Mouse (Mus musculus) myocyte (in vitro differentiated cells): ENCODE data around the gene Bcas3. TPM values are rescaled to one million over a fixed set of nuclear protein-coding genes. Genes with fewer than 3 reads are reported as not detected.

Source experiments
- H3K27me3 ChIP-seq: one replicate; pipeline ENCODE4 v1.6.1; 2011; ENCODE audit not compliant: control insufficient read depth, insufficient read depth, insufficient read length
- H3K36me3 ChIP-seq: one replicate; pipeline ENCODE4 v1.6.1; 2011; ENCODE audit not compliant: control insufficient read depth, insufficient read depth
- H3K4me2 ChIP-seq: one replicate; pipeline ENCODE4 v1.6.1; 2011; ENCODE audit warnings: low read depth, control low read depth
- H3K4me3 ChIP-seq: one replicate; pipeline ENCODE4 v1.5.1; 2011; ENCODE audit warnings: mild to moderate bottlenecking, control low read depth, moderate library complexity
- H3K79me2 ChIP-seq: one replicate; pipeline ENCODE4 v1.6.1; 2011; ENCODE audit not compliant: control insufficient read depth, insufficient read depth
- H3ac ChIP-seq: one replicate; pipeline ENCODE4 v1.6.1; 2011; ENCODE audit not compliant: control insufficient read depth, insufficient read length
- CEBPB ChIP-seq: IDR thresholded peaks from 2 replicates; pipeline ENCODE4 v1.6.1; 2011; ENCODE audit warnings: mild to moderate bottlenecking, moderate library complexity; ENCODE audit not compliant: poor library complexity, insufficient read depth, severe bottlenecking
- E2F4 ChIP-seq: IDR thresholded peaks from one replicate; pipeline ENCODE4 v1.6.1; 2011; ENCODE audit warnings: mild to moderate bottlenecking, control low read depth, moderate library complexity; ENCODE audit not compliant: insufficient read depth
- MAX ChIP-seq: IDR thresholded peaks from one replicate; pipeline ENCODE4 v1.6.1; 2011; ENCODE audit warnings: low read depth, mild to moderate bottlenecking, control low read depth
- MYOD1 ChIP-seq, 3 experiments: IDR thresholded peaks; one replicate each; pipeline ENCODE4 v1.6.1; 2011; ENCODE audit warnings: control low read depth in 2 of 3, low read depth in 2 of 3, mild to moderate bottlenecking in 2 of 3, moderate library complexity in 1 of 3; ENCODE audit not compliant: insufficient read length in 2 of 3, control insufficient read depth in 1 of 3
- MYOG ChIP-seq, 3 experiments: IDR thresholded peaks; one replicate each; pipeline ENCODE4 v1.6.1; 2011; ENCODE audit warnings: control low read depth in 2 of 3, low read depth in 2 of 3, mild to moderate bottlenecking in 2 of 3; ENCODE audit not compliant: insufficient read length in 2 of 3, control insufficient read depth in 1 of 3, insufficient read depth in 1 of 3
- POLR2A ChIP-seq: IDR thresholded peaks from one replicate; pipeline ENCODE4 v1.6.1; 2011; ENCODE audit warnings: low read depth, mild to moderate bottlenecking, control low read depth, moderate library complexity; ENCODE audit not compliant: insufficient read length
- POLR2AphosphoS2 ChIP-seq: IDR thresholded peaks from one replicate; pipeline ENCODE4 v1.6.1; 2011; ENCODE audit warnings: low read depth, control low read depth; ENCODE audit not compliant: insufficient read length
- REST ChIP-seq: IDR thresholded peaks from one replicate; pipeline ENCODE4 v1.6.1; 2011; ENCODE audit warnings: mild to moderate bottlenecking, control low read depth, moderate library complexity; ENCODE audit not compliant: insufficient read depth, insufficient read length
- SRF ChIP-seq: IDR thresholded peaks from one replicate; pipeline ENCODE4 v1.6.1; 2011; ENCODE audit warnings: low read depth; ENCODE audit not compliant: control insufficient read depth, insufficient read length
- TCF12 ChIP-seq: IDR thresholded peaks from one replicate; pipeline ENCODE4 v1.6.1; 2011; ENCODE audit warnings: mild to moderate bottlenecking, control low read depth; ENCODE audit not compliant: poor library complexity, insufficient read depth, severe bottlenecking
- TCF3 ChIP-seq: IDR thresholded peaks from one replicate; pipeline ENCODE4 v1.6.1; 2011; ENCODE audit warnings: low read depth, control low read depth; ENCODE audit not compliant: insufficient read length
- USF1 ChIP-seq: IDR thresholded peaks from one replicate; pipeline ENCODE4 v1.6.1; 2011; ENCODE audit warnings: low read depth, mild to moderate bottlenecking, control low read depth, moderate library complexity
- polyA plus RNA-seq: library from polyadenylated mRNA; unstranded; fragments of >200 nt; fragmentation: generic; extraction: Trizol; gene quantifications from one replicate; pipeline ENCODE4 v1.2.1, GENCODE M21; 2012; ENCODE audit warnings: missing spikeins

Gene Bcas3
- polyA plus RNA-seq, 1 experiment = 30.1 TPM

GRCm38 (mm10) chr11:85328717-85329116 is 24.2 kb upstream of the Bcas3 start:
- TF ChIP-seq USF1 = no peak
- TF ChIP-seq TCF12 = no peak
- TF ChIP-seq MYOG (IDR thresholded peaks at IDR 0.05; ENCODE audit: control insufficient read depth in 1 of 3, insufficient read depth in 1 of 3, insufficient read length in 2 of 3, low read depth in 2 of 3) = no peak
- no peak for TF ChIP-seq CEBPB
- no peak for TF ChIP-seq E2F4
- TF ChIP-seq POLR2A = no peak
- no peak for TF ChIP-seq TCF3
- no peak for TF ChIP-seq MAX
- no peak for TF ChIP-seq REST
- no peak for TF ChIP-seq SRF
- no peak for TF ChIP-seq MYOD1 (IDR thresholded peaks at IDR 0.05; ENCODE audit: control insufficient read depth in 1 of 3, insufficient read length in 2 of 3, low read depth in 2 of 3)
- TF ChIP-seq POLR2AphosphoS2 = no peak
- H3K27me3 ChIP-seq = no peaks in the 10 kb centered on the region
- no peak overlapping the region for H3K4me2 ChIP-seq
- no peak overlapping the region for H3ac ChIP-seq
- peaks cover 7% of the 10 kb centered on the region for H3K36me3 ChIP-seq
- H3K79me2 ChIP-seq = peaks cover 16% of the 10 kb centered on the region
- H3K4me3 ChIP-seq = no peak overlapping the region

- Histone ChIP-seq H3K27me3 (no peaks in the 10 kb centered on the region), H3K79me2 (peaks cover 12% of the 10 kb centered on the region), H3K4me2 (no peak overlapping the region), H3ac (no peak overlapping the region), H3K4me3 (no peak overlapping the region), H3K36me3 (peaks cover 7% of the 10 kb centered on the region)
- TF ChIP-seq POLR2A (no peak), MYOD1 (IDR thresholded peaks at IDR 0.05; ENCODE audit: control insufficient read depth in 1 of 3, insufficient read length in 2 of 3, low read depth in 2 of 3) (no peak), POLR2AphosphoS2 (no peak)
Observed at GRCm38 (mm10) chr11:85329167-85329894, 23.6 kb upstream of the Bcas3 start.

DNA sequence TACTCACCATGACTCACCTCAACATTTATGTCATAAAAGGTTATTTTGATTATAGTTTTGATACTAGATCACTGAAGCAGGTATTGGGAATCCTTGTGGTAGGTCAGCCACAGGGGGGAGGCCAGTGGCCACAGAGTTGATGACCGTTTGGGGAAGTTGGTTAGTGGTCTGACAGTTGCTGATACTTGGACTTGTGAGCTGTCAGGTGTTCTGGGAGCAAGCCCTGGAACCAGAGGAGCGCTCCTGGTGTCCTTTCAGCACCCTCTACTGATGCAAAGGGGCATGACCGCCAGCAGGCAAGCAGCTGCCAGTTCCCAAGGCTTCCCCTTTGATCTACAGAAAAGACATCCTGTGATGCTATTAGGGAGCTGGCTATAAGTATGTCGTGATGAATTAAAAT is 18.2 kb upstream of the Bcas3 start:
- no peak overlapping the region for H3ac ChIP-seq
- TF ChIP-seq TCF12 = no peak
- TF ChIP-seq MYOG (IDR thresholded peaks at IDR 0.05; ENCODE audit: control insufficient read depth in 1 of 3, insufficient read depth in 1 of 3, insufficient read length in 2 of 3, low read depth in 2 of 3) = peak in 1 of 3 experiments; percentile 12
- TF ChIP-seq POLR2A = no peak
- TF ChIP-seq TCF3 = no peak
- TF ChIP-seq USF1 = no peak
- H3K79me2 ChIP-seq = no peaks in the 10 kb centered on the region
- H3K27me3 ChIP-seq = no peaks in the 10 kb centered on the region
- no peak overlapping the region for H3K4me3 ChIP-seq
- H3K36me3 ChIP-seq = peaks cover 14% of the 10 kb centered on the region
- no peak overlapping the region for H3K4me2 ChIP-seq

GRCm38 (mm10) chr11:85339173-85339831 is 13.7 kb upstream of the Bcas3 start:
- H3K4me3 ChIP-seq = no peak overlapping the region
- no peak for TF ChIP-seq REST
- TF ChIP-seq CEBPB = no peak
- no peak for TF ChIP-seq TCF12
- no peak for TF ChIP-seq MYOD1 (IDR thresholded peaks at IDR 0.05; ENCODE audit: control insufficient read depth in 1 of 3, insufficient read length in 2 of 3, low read depth in 2 of 3)
- TF ChIP-seq MYOG (IDR thresholded peaks at IDR 0.05; ENCODE audit: control insufficient read depth in 1 of 3, insufficient read depth in 1 of 3, insufficient read length in 2 of 3, low read depth in 2 of 3) = no peak
- no peak for TF ChIP-seq MAX
- no peak for TF ChIP-seq USF1
- no peak for TF ChIP-seq SRF
- no peak for TF ChIP-seq TCF3
- TF ChIP-seq POLR2A = no peak
- no peak for TF ChIP-seq E2F4
- TF ChIP-seq POLR2AphosphoS2 = no peak
- H3K27me3 ChIP-seq = no peaks in the 10 kb centered on the region
- no peaks in the 10 kb centered on the region for H3K79me2 ChIP-seq
- no peak overlapping the region for H3K4me2 ChIP-seq
- H3K36me3 ChIP-seq = peaks cover 15% of the 10 kb centered on the region
- no peak overlapping the region for H3ac ChIP-seq
